Mouse (Mus musculus): ENCODE measurements around the gene Dennd1a. TPM values are rescaled to one million over a fixed set of nuclear protein-coding genes. Genes with fewer than 3 reads are reported as not detected.

Dennd1a gene
- total and polyA plus RNA-seq, 3 experiments, result 17.6 to 26.8 (median 22.0) TPM

DNA sequence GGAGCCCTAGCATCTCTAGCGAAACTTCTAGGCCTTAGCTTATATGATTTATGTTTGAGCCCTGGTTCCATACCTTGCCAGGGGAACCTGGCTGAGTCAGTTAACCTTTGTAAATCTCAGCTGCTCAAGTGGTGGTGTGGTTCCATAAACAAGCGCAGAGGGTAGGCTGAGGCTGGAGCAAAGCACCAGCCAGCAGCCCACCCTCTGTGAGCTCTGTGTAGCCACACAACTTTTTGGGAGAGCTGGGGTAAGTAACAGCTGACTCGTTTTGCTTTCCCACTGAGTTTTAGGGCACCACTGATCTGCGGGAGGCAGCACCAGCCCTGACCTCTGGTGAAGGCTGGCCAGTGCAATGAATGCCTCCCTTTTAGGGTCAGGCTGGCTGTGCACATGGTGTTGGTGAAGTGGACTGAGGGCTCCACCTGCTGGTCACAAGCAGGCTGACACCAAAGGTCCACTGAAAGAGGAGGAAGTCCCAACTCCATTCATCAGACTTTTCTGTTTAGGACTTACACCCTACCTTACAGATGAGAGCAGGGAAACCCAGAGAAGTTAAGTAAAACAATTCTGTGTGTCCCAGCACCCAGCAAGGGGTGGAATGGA, 484.5 kb downstream of the Dennd1a start:
- Histone ChIP-seq H3K4me3 (no peak overlapping the region), H3K79me2 (replicated peaks; ENCODE audit: control insufficient read depth, insufficient read depth, low read length) (no peaks in the 10 kb centered on the region), H3K9ac (ENCODE audit: low read depth, low read length) (no peak overlapping the region), H3K4me1 (ENCODE audit: control insufficient read depth, insufficient read depth, low read length) (no peaks in the 10 kb centered on the region), H3K27me3 (ENCODE audit: control insufficient read depth, insufficient read depth, low read length) (no peaks in the 10 kb centered on the region), H3K36me3 (ENCODE audit: control insufficient read depth, insufficient read depth, low read length) (no peaks in the 10 kb centered on the region), H3K27ac (no peak overlapping the region)
- 47% methylated on average over 4 of the region's 4 CpGs for WGBS
- peak; percentile 93 for TF ChIP-seq CTCF (IDR thresholded peaks at IDR 0.05)
- TF ChIP-seq EP300 (IDR thresholded peaks at IDR 0.05; ENCODE audit: insufficient read depth, low read depth, low read length), result peak; percentile 81; the same call in 1 of the 2 replicates
- no peak for TF ChIP-seq POLR2A (IDR thresholded peaks at IDR 0.05; ENCODE audit: insufficient read depth, low read depth, low read length)
- DNase-seq, result peak; percentile 66 to 71
- intact Hi-C loops (cut with DNase I), result loop anchor here (2.0 to 10.0 kb wide), 2 partner anchors 28 to 408 kb away; no protein-coding TSS in a partner anchor

DNA sequence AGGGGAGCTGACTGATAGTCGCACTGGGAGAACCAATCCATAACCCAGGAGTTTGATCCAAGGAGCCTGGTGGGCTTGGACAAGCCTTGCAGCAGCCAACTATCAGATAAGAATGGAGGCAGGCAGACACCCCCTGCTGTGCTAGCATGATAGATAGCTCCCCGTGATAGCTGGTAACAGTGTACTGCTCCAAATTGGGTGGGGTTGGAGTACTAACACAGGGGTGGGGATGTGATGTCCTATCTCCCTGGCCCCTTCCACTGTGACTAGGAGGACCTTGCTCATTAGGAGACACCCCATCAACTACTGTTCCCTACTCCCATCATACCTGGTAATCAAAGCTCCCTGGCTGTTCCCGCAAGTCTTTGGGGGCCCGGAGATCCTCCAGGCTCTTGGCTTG, 485.5 kb downstream of the Dennd1a start:
- TF ChIP-seq POLR2A (IDR thresholded peaks at IDR 0.05; ENCODE audit: insufficient read depth, low read depth, low read length) (no peak), CTCF (IDR thresholded peaks at IDR 0.05) (no peak), EP300 (IDR thresholded peaks at IDR 0.05; ENCODE audit: insufficient read depth, low read depth, low read length) (no peak)
- Histone ChIP-seq H3K36me3 (ENCODE audit: control insufficient read depth, insufficient read depth, low read length) (no peaks in the 10 kb centered on the region), H3K79me2 (replicated peaks; ENCODE audit: control insufficient read depth, insufficient read depth, low read length) (no peaks in the 10 kb centered on the region), H3K4me3 (no peak overlapping the region), H3K9ac (ENCODE audit: low read depth, low read length) (no peak overlapping the region), H3K27me3 (ENCODE audit: control insufficient read depth, insufficient read depth, low read length) (no peaks in the 10 kb centered on the region), H3K4me1 (ENCODE audit: control insufficient read depth, insufficient read depth, low read length) (no peaks in the 10 kb centered on the region), H3K27ac (no peak overlapping the region)
- 89% methylated on average over 4 of the region's 4 CpGs for WGBS
- intact Hi-C loops (cut with DNase I), result loop anchor here (2.0 to 10.0 kb wide), 2 partner anchors 27 to 407 kb away; no protein-coding TSS in a partner anchor
- DNase-seq, result no peak

DNA sequence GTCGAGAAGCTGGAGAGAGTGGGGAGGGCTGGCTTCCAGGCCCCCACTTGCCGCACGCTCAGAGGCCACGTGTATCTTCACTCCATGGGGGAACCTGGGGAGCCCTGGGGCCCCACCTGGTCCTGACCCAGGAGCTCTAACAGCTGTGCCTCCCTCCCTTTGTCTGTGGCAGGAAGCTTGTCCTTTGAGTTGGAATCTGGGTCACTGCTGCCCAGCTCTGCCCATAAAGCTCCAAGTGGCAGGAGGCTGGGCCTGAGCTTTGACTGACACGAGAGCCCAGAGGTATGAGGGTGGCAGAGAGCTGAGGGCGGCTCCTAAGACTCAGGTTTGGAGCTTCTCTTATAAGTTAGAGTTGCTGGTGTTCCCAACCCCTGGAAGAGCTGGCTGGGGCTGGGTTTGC, 488.1 kb downstream of the Dennd1a start:
- Histone ChIP-seq H3K4me3 (no peak overlapping the region), H3K4me1 (ENCODE audit: control insufficient read depth, insufficient read depth, low read length) (no peaks in the 10 kb centered on the region), H3K27ac (no peak overlapping the region), H3K36me3 (ENCODE audit: control insufficient read depth, insufficient read depth, low read length) (no peaks in the 10 kb centered on the region), H3K9ac (ENCODE audit: low read depth, low read length) (no peak overlapping the region), H3K79me2 (replicated peaks; ENCODE audit: control insufficient read depth, insufficient read depth, low read length) (no peaks in the 10 kb centered on the region), H3K27me3 (ENCODE audit: control insufficient read depth, insufficient read depth, low read length) (no peaks in the 10 kb centered on the region)
- intact Hi-C loops (cut with DNase I), result no loop called here
- WGBS, result 65% methylated on average over 6 of the region's 6 CpGs
- TF ChIP-seq EP300 (IDR thresholded peaks at IDR 0.05; ENCODE audit: insufficient read depth, low read depth, low read length) (no peak), CTCF (IDR thresholded peaks at IDR 0.05) (no peak), POLR2A (IDR thresholded peaks at IDR 0.05; ENCODE audit: insufficient read depth, low read depth, low read length) (no peak)
- peak in 1 of 2 experiments; percentile 26 for DNase-seq

DNA sequence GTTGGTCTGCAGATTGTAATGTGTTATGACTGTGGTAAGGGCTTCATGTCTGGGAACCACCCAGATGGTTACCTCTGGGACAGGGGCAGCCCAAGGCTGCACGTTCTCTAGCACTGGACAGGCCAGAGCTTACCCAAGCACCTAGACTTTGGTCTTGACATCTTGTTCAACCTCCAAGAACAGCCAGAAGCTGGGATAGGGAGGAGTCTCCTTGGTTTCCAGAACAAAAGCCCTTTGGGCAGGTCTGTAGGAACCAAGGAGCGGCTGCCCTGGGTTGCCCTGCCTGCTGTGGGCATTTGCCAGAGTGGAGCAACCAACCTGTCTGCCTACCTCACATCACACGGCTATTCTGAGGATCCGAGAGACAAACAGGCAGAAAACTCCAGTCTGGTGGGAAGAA, 490.1 kb downstream of the Dennd1a start:
- intact Hi-C loops (cut with DNase I), result no loop called here
- DNase-seq, result no peak
- H3K27ac ChIP-seq, result no peak overlapping the region
- no peak for TF ChIP-seq EP300 (IDR thresholded peaks at IDR 0.05; ENCODE audit: insufficient read depth, low read depth, low read length)
- TF ChIP-seq POLR2A (IDR thresholded peaks at IDR 0.05; ENCODE audit: insufficient read depth, low read depth, low read length), result no peak
- no peak for TF ChIP-seq CTCF (IDR thresholded peaks at IDR 0.05)
- WGBS, result 95% methylated on average over 4 of the region's 4 CpGs
- no peaks in the 10 kb centered on the region for H3K79me2 ChIP-seq (replicated peaks; ENCODE audit: control insufficient read depth, insufficient read depth, low read length)
- H3K9ac ChIP-seq (ENCODE audit: low read depth, low read length), result no peak overlapping the region
- H3K4me1 ChIP-seq (ENCODE audit: control insufficient read depth, insufficient read depth, low read length), result no peaks in the 10 kb centered on the region
- H3K27me3 ChIP-seq (ENCODE audit: control insufficient read depth, insufficient read depth, low read length), result no peaks in the 10 kb centered on the region
- no peak overlapping the region for H3K4me3 ChIP-seq
- H3K36me3 ChIP-seq (ENCODE audit: control insufficient read depth, insufficient read depth, low read length), result no peaks in the 10 kb centered on the region

DNA sequence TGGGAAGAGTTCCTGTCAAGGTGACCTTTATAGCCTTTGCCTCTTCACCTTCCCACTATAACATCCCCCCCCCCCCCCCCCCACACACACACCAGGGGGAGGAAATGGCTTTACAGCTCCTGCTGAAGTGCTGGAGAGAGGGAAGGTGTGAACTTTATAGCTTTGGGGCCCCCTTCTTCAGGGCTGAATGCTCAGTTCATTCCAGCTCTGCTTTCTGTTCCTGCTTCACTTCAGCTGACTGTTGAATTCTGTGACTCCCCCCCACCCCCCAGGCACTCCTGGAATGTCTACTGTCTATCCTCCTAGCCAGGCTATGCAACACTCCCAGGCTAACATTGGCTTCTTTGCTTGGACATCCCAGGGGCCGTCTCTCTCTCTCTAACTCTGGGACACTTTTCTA, 491.2 kb downstream of the Dennd1a start:
- TF ChIP-seq CTCF (IDR thresholded peaks at IDR 0.05), result no peak
- intact Hi-C loops (cut with DNase I), result no loop called here
- no peaks in the 10 kb centered on the region for H3K79me2 ChIP-seq (replicated peaks; ENCODE audit: control insufficient read depth, insufficient read depth, low read length)
- no peaks in the 10 kb centered on the region for H3K36me3 ChIP-seq (ENCODE audit: control insufficient read depth, insufficient read depth, low read length)
- 55% methylated on average over 1 of the region's 1 CpGs for WGBS
- no peak overlapping the region for H3K4me3 ChIP-seq
- H3K27me3 ChIP-seq (ENCODE audit: control insufficient read depth, insufficient read depth, low read length), result no peaks in the 10 kb centered on the region
- no peak overlapping the region for H3K27ac ChIP-seq
- no peaks in the 10 kb centered on the region for H3K4me1 ChIP-seq (ENCODE audit: control insufficient read depth, insufficient read depth, low read length)
- no peak for DNase-seq
- no peak overlapping the region for H3K9ac ChIP-seq (ENCODE audit: low read depth, low read length)

DNA sequence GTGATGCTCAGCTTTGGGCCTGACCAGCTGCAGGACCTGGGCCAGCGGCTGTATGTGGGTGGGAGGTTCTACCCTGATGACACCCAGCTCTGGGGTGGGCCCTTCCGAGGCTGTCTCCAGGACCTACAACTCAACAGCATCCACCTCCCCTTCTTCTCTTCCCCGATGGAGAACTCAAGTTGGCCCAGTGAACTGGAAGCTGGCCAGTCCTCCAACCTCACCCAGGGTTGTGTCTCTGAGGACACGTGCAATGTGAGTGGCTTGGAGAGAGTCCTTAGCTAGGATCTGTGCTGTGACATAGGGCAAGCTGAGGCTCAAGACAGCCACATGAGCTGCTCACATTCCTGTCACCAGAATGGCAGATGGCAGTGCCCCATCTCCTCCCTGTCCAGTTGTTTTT, 495.9 kb downstream of the Dennd1a start:
- Histone ChIP-seq H3K9ac (ENCODE audit: low read depth, low read length) (no peak overlapping the region), H3K4me1 (ENCODE audit: control insufficient read depth, insufficient read depth, low read length) (no peaks in the 10 kb centered on the region), H3K36me3 (ENCODE audit: control insufficient read depth, insufficient read depth, low read length) (no peaks in the 10 kb centered on the region), H3K4me3 (no peak overlapping the region), H3K79me2 (replicated peaks; ENCODE audit: control insufficient read depth, insufficient read depth, low read length) (no peaks in the 10 kb centered on the region), H3K27me3 (ENCODE audit: control insufficient read depth, insufficient read depth, low read length) (peaks cover 5% of the 10 kb centered on the region), H3K27ac (no peak overlapping the region)
- TF ChIP-seq CTCF (IDR thresholded peaks at IDR 0.05) (no peak), POLR2A (IDR thresholded peaks at IDR 0.05; ENCODE audit: insufficient read depth, low read depth, low read length) (no peak), EP300 (IDR thresholded peaks at IDR 0.05; ENCODE audit: insufficient read depth, low read depth, low read length) (no peak)
- intact Hi-C loops (cut with DNase I), result no loop called here
- 63% methylated on average over 4 of the region's 4 CpGs for WGBS
- no peak for DNase-seq

Measured in heart, adult 2 months (tissue).